Mouse (Mus musculus) lung, postnatal 0 days (tissue): Measurements from ENCODE around the gene Asb3.

Experiments
- CTCF ChIP-seq: IDR thresholded peaks from 2 replicates; pipeline ENCODE4 v1.5.1; 2016; ENCODE audit warnings: antibody characterized with exemption, mild to moderate bottlenecking
- EP300 ChIP-seq: IDR thresholded peaks from 2 replicates; pipeline ENCODE4 v1.6.1; 2016; ENCODE audit warnings: antibody characterized with exemption, mild to moderate bottlenecking, control low read depth

DNA sequence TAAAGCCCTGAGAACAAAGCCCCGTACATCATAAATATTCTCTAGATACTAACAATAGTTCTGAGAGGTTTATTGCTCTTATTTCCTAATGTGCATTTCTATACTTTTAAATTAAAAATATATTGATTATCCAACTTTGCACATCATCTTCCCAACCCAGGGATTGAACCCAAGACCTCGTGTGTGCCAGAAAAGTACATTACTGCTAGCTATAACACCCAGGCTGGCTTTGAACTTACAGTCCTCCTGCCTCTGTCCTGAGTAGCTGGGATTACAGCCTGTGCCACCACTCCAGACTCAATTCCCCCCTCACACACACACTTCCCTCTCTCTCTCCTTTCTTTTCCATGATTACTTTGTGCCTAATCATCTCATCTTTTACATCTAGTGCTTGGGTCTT, 2.9 kb downstream of the Asb3 start:
- TF ChIP-seq CTCF, result no peak
- TF ChIP-seq EP300, result no peak
